Mouse (Mus musculus): ENCODE measurements around the gene Pex19. TPM values are rescaled to one million over a fixed set of nuclear protein-coding genes. Genes with fewer than 3 reads are reported as not detected.
A peak's percentile ranks its signal among the peaks of the same experiment; 100 is the strongest.

The Pex19 gene
- 26.4 and 28.0 TPM in 2 replicates for polyA plus RNA-seq (2012; rRNA removed)

DNA sequence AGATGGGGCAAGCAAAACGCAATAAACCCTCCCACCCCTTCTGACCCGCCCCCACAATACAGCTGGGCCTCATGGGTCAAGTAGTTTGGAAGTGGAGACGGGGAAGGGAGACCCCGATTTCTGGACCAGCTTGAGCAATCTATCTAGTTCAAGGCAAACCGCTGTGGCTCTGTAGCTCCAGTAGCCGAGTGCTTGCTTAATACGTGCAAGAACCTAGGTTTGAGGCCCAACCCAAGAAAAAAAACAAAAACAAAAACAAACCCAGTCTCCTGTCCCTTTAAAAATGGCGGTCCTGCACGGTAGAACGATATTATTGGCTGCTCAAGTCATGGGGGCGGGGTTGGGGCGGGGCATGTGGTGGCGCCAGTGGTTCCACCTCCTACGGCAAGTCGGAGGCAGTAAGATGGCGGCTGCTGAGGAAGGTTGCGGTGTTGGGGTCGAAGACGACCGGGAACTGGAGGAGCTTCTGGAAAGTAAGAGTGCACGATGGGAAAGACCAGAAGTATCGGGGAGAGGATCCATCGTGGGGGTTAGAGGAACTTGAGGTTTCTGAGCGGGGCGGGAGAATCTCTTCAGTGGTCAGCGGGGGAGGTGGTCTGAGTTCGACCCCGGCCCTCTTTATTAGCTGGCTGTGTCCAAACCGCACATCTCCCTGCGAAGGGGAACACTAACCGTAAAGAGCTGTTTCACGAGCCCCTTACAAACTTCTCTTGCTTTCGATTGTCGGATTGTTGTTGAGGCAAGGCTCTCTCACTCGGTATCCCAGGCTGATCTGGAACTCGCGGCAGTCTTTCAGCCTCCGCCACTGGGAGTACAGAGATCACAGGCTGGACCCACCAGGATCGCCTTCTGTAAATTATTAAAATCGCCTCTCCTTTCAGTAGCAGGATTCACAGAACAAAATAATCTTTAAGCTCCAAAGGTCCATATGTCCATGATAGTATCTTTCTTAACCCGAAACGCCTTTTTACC lies at the start of gene Pex19:
Pex19 (plus strand) TSS at position 380 of the 972 bp plus-strand sequence.
- Histone ChIP-seq H3K4me3 (ENCODE audit: extremely low read depth, insufficient read depth, insufficient read length) (peak within 1 kb of the TSS; percentile 94), H3K36me3 (ENCODE audit: control insufficient read depth, insufficient read depth, low read length) (peaks cover 18% of the 10 kb centered on the region), H3K27me3 (ENCODE audit: control insufficient read depth, insufficient read depth, low read length) (no peaks in the 10 kb centered on the region), H3K27ac (ENCODE audit: insufficient read depth, low read length) (peak within 1 kb of the TSS; percentile 29; the same call in 1 of the 2 replicates), H3K4me1 (ENCODE audit: control insufficient read depth, insufficient read depth, insufficient read length) (peaks cover 4% of the 10 kb centered on the region; the same call in 1 of the 2 replicates)
- peak; percentile 72 to 74 for DNase-seq (ENCODE audit: low read depth in 1 of 2, low spot score in 2 of 2)
- TF ChIP-seq CTCF (IDR thresholded peaks at IDR 0.05; ENCODE audit: extremely low read depth, insufficient read depth, insufficient read length, insufficient replicate concordance) (no peak), POLR2A (IDR thresholded peaks at IDR 0.05; ENCODE audit: low read depth, low read length) (peak; percentile 43)
- 1% methylated on average over 42 of the region's 42 CpGs for WGBS

- 83% methylated on average over 5 of the region's 5 CpGs for WGBS
- Histone ChIP-seq H3K27ac (ENCODE audit: insufficient read depth, low read length) (no peak overlapping the region), H3K27me3 (ENCODE audit: control insufficient read depth, insufficient read depth, low read length) (no peaks in the 10 kb centered on the region), H3K4me1 (ENCODE audit: control insufficient read depth, insufficient read depth, insufficient read length) (no peaks in the 10 kb centered on the region; the same call in 1 of the 2 replicates), H3K4me3 (ENCODE audit: extremely low read depth, insufficient read depth, insufficient read length) (no peak overlapping the region), H3K36me3 (ENCODE audit: control insufficient read depth, insufficient read depth, low read length) (peaks cover 30% of the 10 kb centered on the region)
- no peak for TF ChIP-seq CTCF (IDR thresholded peaks at IDR 0.05; ENCODE audit: extremely low read depth, insufficient read depth, insufficient read length, insufficient replicate concordance)
- TF ChIP-seq POLR2A (IDR thresholded peaks at IDR 0.05; ENCODE audit: low read depth, low read length) = no peak
- no peak for DNase-seq (ENCODE audit: low read depth in 1 of 2, low spot score in 2 of 2)
These were observed 48.6 kb upstream of the Pex19 start for GRCm38 (mm10) chr1:172077981-172078380.

DNA sequence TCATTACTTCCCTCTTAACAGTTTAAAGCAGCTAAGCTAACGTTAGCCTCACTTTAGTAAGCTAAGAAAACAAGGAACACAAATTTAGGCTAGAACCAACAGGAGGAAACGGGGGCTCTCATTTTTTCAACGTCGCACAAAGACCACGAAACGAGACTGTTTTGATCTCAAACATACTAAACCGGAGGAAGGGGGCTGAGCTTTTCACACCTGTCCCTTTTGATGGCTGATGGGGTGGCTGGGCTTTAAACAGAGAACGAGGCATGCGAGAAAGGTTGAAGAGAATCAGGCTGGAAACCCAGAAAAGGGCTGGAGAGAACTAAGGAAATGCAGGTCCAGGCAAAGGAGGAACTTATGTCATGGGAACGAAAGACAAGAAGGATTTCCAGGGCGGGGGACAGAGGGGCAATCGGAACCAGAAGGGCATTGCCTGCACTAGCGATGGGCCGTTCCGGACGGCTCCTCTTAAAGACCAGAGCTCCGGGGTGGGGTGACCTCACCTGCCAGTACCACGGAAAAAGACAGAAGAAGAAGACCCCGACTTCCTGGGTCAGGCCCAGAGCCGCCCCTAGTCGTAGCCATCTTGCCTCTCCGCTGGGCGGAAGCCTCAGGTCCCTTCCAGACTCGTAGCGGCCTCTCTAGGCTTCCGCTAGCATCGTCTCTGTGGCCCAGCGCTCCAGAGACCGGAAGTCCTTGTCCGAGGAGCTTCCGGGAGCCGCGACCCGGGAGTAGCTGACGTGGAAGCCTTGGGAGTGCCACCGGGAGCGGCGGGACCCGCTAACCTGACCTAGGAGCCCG lies 44.3 kb upstream of the Pex19 start, which contains the start of the genes Copa and Ncstn:
Copa (plus strand) TSS at position 429 of the 798 bp plus-strand sequence.
Ncstn (minus strand) TSS at position 695 of the 798 bp plus-strand sequence.
- Histone ChIP-seq H3K27ac (ENCODE audit: insufficient read depth, low read length) (peak within 1 kb of the TSS; percentile 82), H3K36me3 (ENCODE audit: control insufficient read depth, insufficient read depth, low read length) (peaks cover 6% of the 10 kb centered on the region), H3K27me3 (ENCODE audit: control insufficient read depth, insufficient read depth, low read length) (no peaks in the 10 kb centered on the region), H3K4me3 (ENCODE audit: extremely low read depth, insufficient read depth, insufficient read length) (peak within 1 kb of the TSS; percentile 97), H3K4me1 (ENCODE audit: control insufficient read depth, insufficient read depth, insufficient read length) (peaks cover 10% of the 10 kb centered on the region)
- TF ChIP-seq CTCF (IDR thresholded peaks at IDR 0.05; ENCODE audit: extremely low read depth, insufficient read depth, insufficient read length, insufficient replicate concordance) (no peak), POLR2A (IDR thresholded peaks at IDR 0.05; ENCODE audit: low read depth, low read length) (peak; percentile 76)
- peak; percentile 80 to 89 for DNase-seq (ENCODE audit: low read depth in 1 of 2, low spot score in 2 of 2)
- under 1% methylated on average over 40 of the region's 40 CpGs for WGBS

GRCm38 (mm10) chr1:172082899-172083445 lies 43.6 kb upstream of the Pex19 start:
- Histone ChIP-seq H3K36me3 (ENCODE audit: control insufficient read depth, insufficient read depth, low read length) (peaks cover 6% of the 10 kb centered on the region), H3K4me1 (ENCODE audit: control insufficient read depth, insufficient read depth, insufficient read length) (peaks cover 10% of the 10 kb centered on the region), H3K27ac (ENCODE audit: insufficient read depth, low read length) (peak overlapping the region; percentile 77), H3K4me3 (ENCODE audit: extremely low read depth, insufficient read depth, insufficient read length) (peak overlapping the region; percentile 97), H3K27me3 (ENCODE audit: control insufficient read depth, insufficient read depth, low read length) (no peaks in the 10 kb centered on the region)
- no peak for DNase-seq (ENCODE audit: low read depth in 1 of 2, low spot score in 2 of 2)
- WGBS = 1% methylated on average over 24 of the region's 24 CpGs
- TF ChIP-seq CTCF (IDR thresholded peaks at IDR 0.05; ENCODE audit: extremely low read depth, insufficient read depth, insufficient read length, insufficient replicate concordance) (no peak), POLR2A (IDR thresholded peaks at IDR 0.05; ENCODE audit: low read depth, low read length) (no peak)

DNA sequence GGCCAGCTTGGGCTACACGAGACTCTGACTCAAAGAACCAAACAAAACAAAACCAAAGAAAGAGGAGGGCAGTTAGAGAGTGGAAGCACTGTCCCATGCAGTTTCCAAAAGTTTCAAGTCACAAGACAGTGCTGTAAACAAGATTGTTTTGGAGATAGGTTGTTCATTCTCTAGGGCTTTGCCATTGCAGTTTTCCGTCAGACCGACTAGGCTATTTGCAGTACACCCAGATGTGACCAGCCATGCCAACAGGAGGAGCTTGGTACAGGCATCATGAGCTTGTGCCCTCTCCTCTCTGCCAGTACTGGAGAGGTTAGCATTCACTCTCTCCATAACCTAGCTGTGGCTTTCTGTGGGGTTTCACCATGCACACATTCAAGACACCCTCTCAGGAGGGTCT lies 33.0 kb upstream of the Pex19 start:
- WGBS = 80% methylated on average over 3 of the region's 3 CpGs
- no peak overlapping the region for H3K27ac ChIP-seq (ENCODE audit: insufficient read depth, low read length)
- TF ChIP-seq CTCF (IDR thresholded peaks at IDR 0.05; ENCODE audit: extremely low read depth, insufficient read depth, insufficient read length, insufficient replicate concordance) = no peak
- no peak for TF ChIP-seq POLR2A (IDR thresholded peaks at IDR 0.05; ENCODE audit: low read depth, low read length)

GRCm38 (mm10) chr1:172094295-172094694 lies 32.3 kb upstream of the Pex19 start:
- Histone ChIP-seq H3K27me3 (ENCODE audit: control insufficient read depth, insufficient read depth, low read length) (no peaks in the 10 kb centered on the region), H3K4me3 (ENCODE audit: extremely low read depth, insufficient read depth, insufficient read length) (no peak overlapping the region), H3K27ac (ENCODE audit: insufficient read depth, low read length) (no peak overlapping the region), H3K36me3 (ENCODE audit: control insufficient read depth, insufficient read depth, low read length) (peaks cover 38% of the 10 kb centered on the region), H3K4me1 (ENCODE audit: control insufficient read depth, insufficient read depth, insufficient read length) (no peaks in the 10 kb centered on the region)
- TF ChIP-seq POLR2A (IDR thresholded peaks at IDR 0.05; ENCODE audit: low read depth, low read length) (no peak), CTCF (IDR thresholded peaks at IDR 0.05; ENCODE audit: extremely low read depth, insufficient read depth, insufficient read length, insufficient replicate concordance) (no peak)
- no peak for DNase-seq (ENCODE audit: low read depth in 1 of 2, low spot score in 2 of 2)

More for the DNA sequence above, 33.0 kb upstream of the Pex19 start:
- no peaks in the 10 kb centered on the region for H3K27me3 ChIP-seq (ENCODE audit: control insufficient read depth, insufficient read depth, low read length)
- H3K4me3 ChIP-seq (ENCODE audit: extremely low read depth, insufficient read depth, insufficient read length) = no peak overlapping the region
- DNase-seq (ENCODE audit: low read depth in 1 of 2, low spot score in 2 of 2) = no peak
- H3K4me1 ChIP-seq (ENCODE audit: control insufficient read depth, insufficient read depth, insufficient read length) = no peaks in the 10 kb centered on the region
- peaks cover 39% of the 10 kb centered on the region for H3K36me3 ChIP-seq (ENCODE audit: control insufficient read depth, insufficient read depth, low read length)
